Mouse (Mus musculus) intestine, postnatal 0 days (tissue): ENCODE measurements at regions not wholly inside any gene's neighbourhood (a gene's known extent, or its start where the extent isn't known, plus 50 kb on each side); places are given as distances from the start of the nearest gene placed in this dataset.

Experiments used
- ATAC-seq: fragments of 200-750 bp; cut with Nextera tagmentation; 2 replicates; pipeline ENCODE4 v1.8.0; 2017; ENCODE audit warnings: mild to moderate bottlenecking, moderate TSS enrichment, moderate library complexity
- H3K27ac ChIP-seq: fragments of 300-500 bp; sonication (generic); 2 replicates; pipeline ENCODE4 v1.5.1; 2014; ENCODE audit warnings: mild to moderate bottlenecking, low read depth, low read length, moderate library complexity
- H3K27me3 ChIP-seq: fragments of 300-500 bp; sonication (generic); replicated peaks from 2 replicates; pipeline ENCODE4 v1.6.1; 2014; ENCODE audit warnings: low read length, mixed read lengths; ENCODE audit not compliant: control insufficient read depth, insufficient read depth
- H3K36me3 ChIP-seq: fragments of 300-500 bp; sonication (generic); 2 replicates; pipeline ENCODE4 v1.6.1; 2014; ENCODE audit warnings: mild to moderate bottlenecking, moderate library complexity; ENCODE audit not compliant: control insufficient read depth, insufficient read depth
- H3K4me1 ChIP-seq: fragments of 300-500 bp; sonication (generic); replicated peaks from 2 replicates; pipeline ENCODE4 v1.6.1; 2014; ENCODE audit warnings: antibody characterized with exemption, low read length, mixed read lengths; ENCODE audit not compliant: control insufficient read depth, insufficient read depth
- H3K4me2 ChIP-seq: fragments of 300-500 bp; sonication (generic); replicated peaks from 2 replicates; pipeline ENCODE4 v1.6.1; 2014; ENCODE audit warnings: low read depth, mild to moderate bottlenecking, moderate library complexity
- H3K4me3 ChIP-seq: fragments of 300-500 bp; sonication (generic); 2 replicates; pipeline ENCODE4 v1.5.1; 2014; ENCODE audit warnings: low read depth, low read length
- H3K9ac ChIP-seq: fragments of 300-500 bp; sonication (generic); 2 replicates; pipeline ENCODE4 v1.6.1; 2014; ENCODE audit warnings: mild to moderate bottlenecking, low read depth, low read length
- H3K9me3 ChIP-seq: fragments of 300-500 bp; sonication (generic); 2 replicates; pipeline ENCODE4 v1.6.1; 2016; ENCODE audit warnings: mixed run types; ENCODE audit not compliant: control insufficient read depth
- CTCF ChIP-seq: sonication (generic); IDR thresholded peaks from 2 replicates; pipeline ENCODE4 v1.5.1; 2016; ENCODE audit warnings: low read depth, mild to moderate bottlenecking, control low read depth, antibody characterized with exemption, moderate library complexity
- WGBS: fragments of 180-500 bp; shearing (Covaris S2); extraction: QIAGEN DNeasy Blood & Tissue Kit; methylation state at CpG from one replicate; pipeline ENCODE4 v1.1.7; 2014; 5-methylcytosine and 5-hydroxymethylcytosine counted together

GRCm38 (mm10) chr1:13870631-13871286, 2222.4 kb downstream of the 4930444P10Rik start:
- 65% methylated on average over 3 of the region's 3 CpGs for WGBS
- no peak for ATAC-seq
- Histone ChIP-seq H3K9ac (no peak overlapping the region), H3K9me3 (no peaks in the 10 kb centered on the region), H3K36me3 (no peaks in the 10 kb centered on the region), H3K4me3 (no peak overlapping the region), H3K4me2 (no peak overlapping the region), H3K4me1 (no peaks in the 10 kb centered on the region), H3K27ac (no peak overlapping the region), H3K27me3 (no peaks in the 10 kb centered on the region)
- TF ChIP-seq CTCF = no peak

- H3K9me3 ChIP-seq = no peaks in the 10 kb centered on the region
- TF ChIP-seq CTCF = no peak
- no peak overlapping the region for H3K9ac ChIP-seq
- H3K27me3 ChIP-seq = no peaks in the 10 kb centered on the region
- no peaks in the 10 kb centered on the region for H3K4me1 ChIP-seq
- no peak for ATAC-seq
- H3K36me3 ChIP-seq = no peaks in the 10 kb centered on the region
- no peak overlapping the region for H3K4me3 ChIP-seq
- H3K27ac ChIP-seq = no peak overlapping the region
- H3K4me2 ChIP-seq = no peak overlapping the region
Observed at GRCm38 (mm10) chr1:13865713-13866112, 2227.4 kb downstream of the 4930444P10Rik start.

GRCm38 (mm10) chr1:13863712-13864111, 2229.4 kb downstream of the 4930444P10Rik start:
- 36% methylated on average over 1 of the region's 1 CpGs for WGBS
- no peaks in the 10 kb centered on the region for H3K9me3 ChIP-seq
- no peaks in the 10 kb centered on the region for H3K36me3 ChIP-seq
- ATAC-seq = no peak
- H3K4me3 ChIP-seq = no peak overlapping the region
- H3K4me2 ChIP-seq = no peak overlapping the region
- H3K9ac ChIP-seq = no peak overlapping the region
- no peak overlapping the region for H3K27ac ChIP-seq
- H3K27me3 ChIP-seq = no peaks in the 10 kb centered on the region
- TF ChIP-seq CTCF = no peak
- no peaks in the 10 kb centered on the region for H3K4me1 ChIP-seq

GRCm38 (mm10) chr1:13861070-13861511, 2232.0 kb downstream of the 4930444P10Rik start:
- Histone ChIP-seq H3K9ac (no peak overlapping the region), H3K4me3 (no peak overlapping the region), H3K4me2 (no peak overlapping the region), H3K4me1 (no peaks in the 10 kb centered on the region), H3K27ac (no peak overlapping the region), H3K36me3 (no peaks in the 10 kb centered on the region), H3K9me3 (no peaks in the 10 kb centered on the region), H3K27me3 (no peaks in the 10 kb centered on the region)
- TF ChIP-seq CTCF = no peak
- no peak for ATAC-seq
- WGBS = 75% methylated on average over 5 of the region's 5 CpGs

GRCm38 (mm10) chr1:13860469-13860868, 2232.7 kb downstream of the 4930444P10Rik start:
- H3K9me3 ChIP-seq = no peaks in the 10 kb centered on the region
- no peak for TF ChIP-seq CTCF
- no peak overlapping the region for H3K27ac ChIP-seq
- no peak overlapping the region for H3K9ac ChIP-seq
- no peaks in the 10 kb centered on the region for H3K36me3 ChIP-seq
- H3K4me1 ChIP-seq = no peaks in the 10 kb centered on the region
- WGBS = 67% methylated on average over 3 of the region's 3 CpGs
- H3K27me3 ChIP-seq = no peaks in the 10 kb centered on the region
- H3K4me3 ChIP-seq = no peak overlapping the region
- H3K4me2 ChIP-seq = no peak overlapping the region
- no peak for ATAC-seq

GRCm38 (mm10) chr1:13859723-13860122, 2233.4 kb downstream of the 4930444P10Rik start:
- no peaks in the 10 kb centered on the region for H3K4me1 ChIP-seq

More at GRCm38 (mm10) chr1:13859723-13860122, 2233.4 kb downstream of the 4930444P10Rik start:
- Histone ChIP-seq H3K4me3 (no peak overlapping the region), H3K4me2 (no peak overlapping the region), H3K9me3 (no peaks in the 10 kb centered on the region), H3K9ac (no peak overlapping the region), H3K36me3 (no peaks in the 10 kb centered on the region), H3K27me3 (no peaks in the 10 kb centered on the region), H3K27ac (no peak overlapping the region)
- no peak for ATAC-seq
- 0 out of 2 replicates have a peak, but pooled peaks have one; percentile 11 for TF ChIP-seq CTCF
- WGBS = 38% methylated on average over 3 of the region's 3 CpGs
